Mouse (Mus musculus) small intestine, adult 2 months (tissue): Measurements from ENCODE around the gene Bpifc.

ENCODE experiments used
- CTCF ChIP-seq: fragments of 200-500 bp; IDR thresholded peaks from 2 replicates; pipeline ENCODE4 v1.5.1; 2012; ENCODE audit warnings: low read depth, mild to moderate bottlenecking, control low read depth, inconsistent platforms, low read length, moderate library complexity, mixed read lengths; ENCODE audit not compliant: insufficient replicate concordance, insufficient read length; ENCODE audit errors: extremely low read depth
- POLR2A ChIP-seq: fragments of 200-500 bp; IDR thresholded peaks from 2 replicates; pipeline ENCODE4 v1.6.1; 2012; ENCODE audit warnings: low read depth, mild to moderate bottlenecking, control low read depth, inconsistent platforms, low read length, moderate library complexity

GRCm38 (mm10) chr10:86009688-86010087 lies 2.0 kb downstream of the Bpifc start:
- no peak for TF ChIP-seq CTCF
- TF ChIP-seq POLR2A, result no peak
